Mouse (Mus musculus): Measurements from ENCODE around the gene Prcc. TPM values are rescaled to one million over a fixed set of nuclear protein-coding genes. Genes with fewer than 3 reads are reported as not detected.

Prcc gene
- polyA plus RNA-seq (2011; ENCODE audit: insufficient read depth, insufficient read length, low replicate concordance, missing spikeins): 30.5 and 56.5 TPM in 2 replicates

DNA sequence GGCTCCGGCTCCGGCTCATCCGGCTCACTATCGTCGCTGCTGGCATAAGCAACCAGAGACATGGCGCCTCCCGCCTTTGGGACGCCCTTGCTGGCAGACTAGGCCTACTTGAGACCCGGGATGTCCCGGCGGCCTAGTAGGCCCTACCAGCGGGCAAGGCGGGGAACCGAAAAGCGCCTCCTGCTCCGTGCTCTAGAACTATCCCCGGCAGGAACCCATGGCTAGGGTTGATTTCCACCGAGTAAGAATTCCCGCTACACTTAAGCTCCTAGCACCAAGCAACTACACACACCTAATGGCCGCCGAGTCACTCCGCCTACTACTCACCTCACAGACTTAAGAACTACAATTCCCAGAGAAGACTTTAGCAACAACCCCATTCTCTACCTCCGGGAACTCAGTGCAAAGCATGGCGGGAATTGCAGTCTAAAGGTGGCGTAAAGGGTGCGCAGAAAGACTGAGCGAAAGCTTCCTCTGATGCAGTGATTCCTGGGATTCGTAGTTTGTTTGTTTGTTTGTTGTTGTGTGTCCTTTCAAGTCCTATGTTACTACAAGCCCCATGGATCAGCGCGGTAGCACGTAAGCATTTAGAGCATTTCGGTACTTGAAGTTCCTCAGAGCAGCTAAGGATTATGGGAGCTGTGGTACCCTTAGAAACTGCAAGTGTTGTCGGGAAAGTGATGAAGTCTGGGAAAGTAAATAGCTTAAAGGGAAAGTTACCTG is at the start of gene Prcc:
Prcc (minus strand) TSS at position 328 of the 723 bp plus-strand sequence.
- TF ChIP-seq CTCF (IDR thresholded peaks at IDR 0.05; ENCODE audit: control insufficient read depth, insufficient read depth, low read length) (no peak), POLR2A (IDR thresholded peaks at IDR 0.05; ENCODE audit: borderline replicate concordance, control insufficient read depth, low read depth, low read length) (no peak; the same call in 1 of the 2 replicates)
- Histone ChIP-seq H3K27ac (ENCODE audit: control insufficient read depth, insufficient read depth, low read depth, low read length, poor library complexity) (peak within 1 kb of the TSS; percentile 87), H3K4me3 (replicated peaks; ENCODE audit: control insufficient read depth, low read depth, low read length) (peak within 1 kb of the TSS; percentile 87), H3K4me1 (ENCODE audit: control insufficient read depth, insufficient read depth, low read length) (peaks cover 1% of the 10 kb centered on the region; the same call in 1 of the 2 replicates)
- WGBS: under 1% methylated on average over 33 of the region's 33 CpGs

DNA sequence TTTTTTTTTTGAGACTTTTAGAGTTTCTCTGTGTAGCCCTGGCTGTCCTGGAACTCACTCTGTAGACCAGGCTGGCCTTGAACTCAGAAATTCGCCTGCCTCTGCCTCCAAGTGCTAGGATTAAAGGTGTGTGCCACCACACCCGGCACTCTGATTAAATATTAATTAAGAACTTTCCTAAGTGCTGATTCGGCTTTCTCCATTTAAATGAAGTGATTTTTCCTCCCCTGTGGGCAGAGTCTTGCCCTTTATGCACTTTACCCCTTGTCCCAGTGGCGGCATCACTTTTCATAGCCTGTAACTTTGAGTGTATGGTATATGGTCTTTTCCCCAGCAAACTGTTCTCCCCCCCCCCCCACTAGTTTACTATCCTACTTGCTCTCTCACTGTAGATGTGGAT is 49.8 kb upstream of the Prcc start:
- no peak overlapping the region for H3K4me3 ChIP-seq (replicated peaks; ENCODE audit: control insufficient read depth, low read depth, low read length)
- H3K27ac ChIP-seq (ENCODE audit: control insufficient read depth, insufficient read depth, low read depth, low read length, poor library complexity): no peak overlapping the region
- TF ChIP-seq CTCF (IDR thresholded peaks at IDR 0.05; ENCODE audit: control insufficient read depth, insufficient read depth, low read length) (no peak), POLR2A (IDR thresholded peaks at IDR 0.05; ENCODE audit: borderline replicate concordance, control insufficient read depth, low read depth, low read length) (no peak)
- H3K4me1 ChIP-seq (ENCODE audit: control insufficient read depth, insufficient read depth, low read length): peaks cover 1% of the 10 kb centered on the region; the same call in 1 of the 2 replicates
- 79% methylated on average over 4 of the region's 4 CpGs for WGBS

DNA sequence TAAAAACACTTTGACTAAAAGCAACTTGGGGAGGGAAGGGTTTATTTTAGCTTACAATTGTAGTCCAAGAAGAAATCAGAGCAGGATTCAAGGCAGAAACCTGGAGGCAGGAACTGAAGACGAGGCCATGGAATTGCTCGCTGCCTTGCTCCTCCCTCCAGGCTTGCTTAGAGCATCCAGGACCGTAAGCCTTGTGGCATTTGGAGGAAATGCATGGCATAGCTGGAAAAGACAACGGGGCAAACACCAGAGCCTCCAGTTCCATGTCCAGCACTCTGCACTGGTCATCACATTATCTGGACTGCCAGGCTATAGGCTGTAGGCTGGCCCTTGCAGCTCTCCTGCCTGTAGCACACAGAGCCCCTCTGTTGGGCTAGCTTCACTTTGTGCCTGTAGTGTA is 49.1 kb upstream of the Prcc start:
- 74% methylated on average over 4 of the region's 4 CpGs for WGBS
- no peak overlapping the region for H3K27ac ChIP-seq (ENCODE audit: control insufficient read depth, insufficient read depth, low read depth, low read length, poor library complexity)
- no peak overlapping the region for H3K4me3 ChIP-seq (replicated peaks; ENCODE audit: control insufficient read depth, low read depth, low read length)
- H3K4me1 ChIP-seq (ENCODE audit: control insufficient read depth, insufficient read depth, low read length): peaks cover 1% of the 10 kb centered on the region; the same call in 1 of the 2 replicates
- TF ChIP-seq CTCF (IDR thresholded peaks at IDR 0.05; ENCODE audit: control insufficient read depth, insufficient read depth, low read length) (no peak), POLR2A (IDR thresholded peaks at IDR 0.05; ENCODE audit: borderline replicate concordance, control insufficient read depth, low read depth, low read length) (no peak)

DNA sequence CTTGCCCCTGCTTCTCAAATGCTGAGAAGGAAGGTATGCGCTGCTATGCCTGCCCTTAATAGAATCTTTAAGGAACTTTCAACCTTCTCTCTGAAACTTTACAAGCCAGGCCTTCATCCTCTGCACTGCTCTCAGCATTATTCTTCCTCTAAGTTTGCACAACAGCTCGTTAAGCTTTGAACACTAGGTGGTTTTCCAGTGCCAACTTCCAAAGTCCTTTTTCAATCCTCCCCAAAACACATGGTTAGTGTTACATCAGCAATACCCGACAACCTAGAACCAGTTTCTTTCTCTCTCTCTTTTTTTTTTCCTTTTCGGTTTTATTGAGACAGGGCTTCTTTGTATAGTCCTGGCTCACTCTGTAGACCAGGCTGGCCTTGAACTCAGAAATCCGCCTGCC is 48.6 kb upstream of the Prcc start:
- Histone ChIP-seq H3K4me3 (replicated peaks; ENCODE audit: control insufficient read depth, low read depth, low read length) (no peak overlapping the region), H3K27ac (ENCODE audit: control insufficient read depth, insufficient read depth, low read depth, low read length, poor library complexity) (no peak overlapping the region), H3K4me1 (ENCODE audit: control insufficient read depth, insufficient read depth, low read length) (peaks cover 2% of the 10 kb centered on the region; the same call in 1 of the 2 replicates)
- 73% methylated on average over 5 of the region's 5 CpGs for WGBS
- TF ChIP-seq POLR2A (IDR thresholded peaks at IDR 0.05; ENCODE audit: borderline replicate concordance, control insufficient read depth, low read depth, low read length): no peak
- TF ChIP-seq CTCF (IDR thresholded peaks at IDR 0.05; ENCODE audit: control insufficient read depth, insufficient read depth, low read length): no peak

DNA sequence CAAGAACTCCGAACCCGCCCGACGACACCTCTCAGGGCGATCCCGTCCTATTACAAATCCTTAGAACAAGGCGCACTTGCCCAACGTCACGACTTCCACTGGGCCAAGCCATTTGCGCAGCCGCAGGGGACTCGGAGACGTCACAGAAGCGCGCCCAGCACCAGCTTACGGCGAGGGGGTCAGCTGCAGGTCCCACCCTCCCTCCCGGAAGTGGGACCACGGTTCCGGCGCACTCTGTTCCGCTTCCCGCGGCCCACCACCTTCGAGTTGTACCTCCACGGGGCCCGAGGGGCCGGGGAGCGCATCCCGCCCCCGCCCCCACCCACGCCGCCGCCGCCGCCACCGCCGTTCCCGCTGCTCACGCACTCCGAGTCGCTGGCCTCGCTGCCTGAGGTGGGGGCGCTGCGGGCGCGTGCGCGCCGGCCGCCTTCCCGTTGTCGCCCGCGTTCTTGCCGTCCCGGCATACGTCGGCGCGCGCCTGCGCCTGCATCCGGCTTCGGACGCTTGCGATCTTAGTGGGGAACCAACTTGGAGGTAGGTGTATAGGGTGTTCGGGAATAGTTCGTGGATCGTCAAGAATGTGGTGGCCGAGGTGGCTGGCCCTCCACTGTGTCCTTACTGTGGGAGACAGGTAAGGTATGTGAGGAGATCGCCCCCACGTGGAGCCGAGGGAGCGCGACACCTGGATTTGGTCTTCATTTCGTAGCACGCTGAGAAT is 44.8 kb upstream of the Prcc start, which contains the start of the genes Isg20l2 and Rrnad1:
Isg20l2 (plus strand) TSS at position 237 of the 718 bp plus-strand sequence.
Rrnad1 (minus strand) TSS at position 640 of the 718 bp plus-strand sequence.
- WGBS: under 1% methylated on average over 78 of the region's 78 CpGs
- H3K27ac ChIP-seq (ENCODE audit: control insufficient read depth, insufficient read depth, low read depth, low read length, poor library complexity): peak within 1 kb of the TSS; percentile 79
- peaks cover 3% of the 10 kb centered on the region; the same call in 1 of the 2 replicates for H3K4me1 ChIP-seq (ENCODE audit: control insufficient read depth, insufficient read depth, low read length)
- TF ChIP-seq POLR2A (IDR thresholded peaks at IDR 0.05; ENCODE audit: borderline replicate concordance, control insufficient read depth, low read depth, low read length): peak; percentile 70; the same call in 1 of the 2 replicates
- TF ChIP-seq CTCF (IDR thresholded peaks at IDR 0.05; ENCODE audit: control insufficient read depth, insufficient read depth, low read length): peak; percentile 87
- H3K4me3 ChIP-seq (replicated peaks; ENCODE audit: control insufficient read depth, low read depth, low read length): peak within 1 kb of the TSS; percentile 96

- peak overlapping the region; percentile 96 for H3K4me3 ChIP-seq (replicated peaks; ENCODE audit: control insufficient read depth, low read depth, low read length)
- no peak for TF ChIP-seq POLR2A (IDR thresholded peaks at IDR 0.05; ENCODE audit: borderline replicate concordance, control insufficient read depth, low read depth, low read length)
- peak overlapping the region; percentile 79 for H3K27ac ChIP-seq (ENCODE audit: control insufficient read depth, insufficient read depth, low read depth, low read length, poor library complexity)
- 2% methylated on average over 26 of the region's 26 CpGs for WGBS
- H3K4me1 ChIP-seq (ENCODE audit: control insufficient read depth, insufficient read depth, low read length): peaks cover 3% of the 10 kb centered on the region; the same call in 1 of the 2 replicates
These were observed 44.1 kb upstream of the Prcc start for GRCm38 (mm10) chr3:87929341-87930077.

DNA sequence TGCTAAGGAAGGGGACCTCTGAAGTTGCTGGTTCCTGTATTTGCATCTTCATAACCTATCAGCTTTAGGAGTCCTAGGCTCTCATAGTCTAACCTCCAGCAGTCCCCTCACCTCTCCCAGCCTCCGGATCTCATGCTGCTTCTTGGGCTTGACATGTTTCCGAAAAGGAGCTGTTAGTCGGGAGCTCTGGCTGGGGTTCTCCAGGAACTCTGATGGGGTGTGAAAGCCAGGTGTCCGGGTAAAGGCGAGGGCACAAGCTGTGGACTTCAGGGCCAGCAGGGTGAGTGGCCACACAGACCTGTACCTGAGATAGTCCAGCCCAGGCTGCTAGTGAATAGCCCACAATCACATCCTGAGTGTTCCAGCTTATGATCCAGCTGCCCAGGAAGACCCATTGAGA is 42.0 kb upstream of the Prcc start:
- Histone ChIP-seq H3K4me1 (ENCODE audit: control insufficient read depth, insufficient read depth, low read length) (peaks cover 3% of the 10 kb centered on the region; the same call in 1 of the 2 replicates), H3K27ac (ENCODE audit: control insufficient read depth, insufficient read depth, low read depth, low read length, poor library complexity) (no peak overlapping the region), H3K4me3 (replicated peaks; ENCODE audit: control insufficient read depth, low read depth, low read length) (no peak overlapping the region)
- TF ChIP-seq CTCF (IDR thresholded peaks at IDR 0.05; ENCODE audit: control insufficient read depth, insufficient read depth, low read length): no peak
- TF ChIP-seq POLR2A (IDR thresholded peaks at IDR 0.05; ENCODE audit: borderline replicate concordance, control insufficient read depth, low read depth, low read length): no peak
- WGBS: 88% methylated on average over 5 of the region's 5 CpGs

All from bone marrow, adult 2 months (tissue).